Mouse (Mus musculus) heart, postnatal 0 days (tissue): ENCODE results near the gene Itpr1.

ENCODE experiments used
- CTCF ChIP-seq: IDR thresholded peaks from 2 replicates; pipeline ENCODE4 v1.5.1; 2016; ENCODE audit warnings: antibody characterized with exemption, control low read depth, low read depth
- EP300 ChIP-seq: IDR thresholded peaks from 2 replicates; pipeline ENCODE4 v1.6.1; 2016; ENCODE audit warnings: antibody characterized with exemption, low read depth

DNA sequence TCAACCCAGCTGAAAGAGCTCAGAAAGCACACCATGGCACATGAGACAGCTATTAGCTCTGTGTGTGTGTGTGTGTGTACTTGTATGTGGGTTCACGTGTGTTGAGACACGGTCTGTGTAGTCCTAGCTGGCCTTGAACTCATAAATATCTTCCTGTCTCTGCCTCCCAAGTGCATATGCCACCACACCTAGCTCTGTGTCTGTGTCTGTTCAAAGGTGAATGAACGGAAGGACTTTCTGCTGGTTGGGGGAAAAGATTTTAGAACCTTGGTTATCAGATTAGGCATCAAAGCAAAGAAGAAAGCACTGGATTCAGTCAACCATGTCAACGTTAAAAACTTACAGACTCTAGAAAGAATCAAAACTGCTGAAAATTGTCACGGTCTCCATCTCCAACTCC, 321.2 kb downstream of the Itpr1 start:
- TF ChIP-seq CTCF, result no peak
- no peak for TF ChIP-seq EP300
